Mouse (Mus musculus) kidney, adult 18-20 months (tissue): ENCODE measurements around the gene Ceacam9.
A peak's percentile ranks its signal among the peaks of the same experiment; 100 is the strongest.
"Not testable (repeated sequence)": the region's sequence is repeated elsewhere in the genome, so short reads cannot be mapped to it uniquely, and the experiment has no call there.

ENCODE experiments used
- DNase-seq: peaks from one replicate; pipeline ENCODE4 v3.0.0; 2021

Gene Ceacam9

GRCm38 (mm10) chr7:16721629-16722028 lies at the start of gene Ceacam9:
Ceacam9 (plus strand) TSS chr7:16721929.
- DNase-seq = no peak

- no peak for DNase-seq
Observed at GRCm38 (mm10) chr7:16673823-16674222, 47.9 kb upstream of the Ceacam9 start.

GRCm38 (mm10) chr7:16674699-16675098 lies 47.0 kb upstream of the Ceacam9 start:
- not testable (repeated sequence) for DNase-seq

GRCm38 (mm10) chr7:16675605-16676004 lies 46.1 kb upstream of the Ceacam9 start, which contains the start of gene Ceacam15:
Ceacam15 (minus strand) TSS chr7:16675705.
- DNase-seq = no peak

GRCm38 (mm10) chr7:16680194-16680593 lies 41.5 kb upstream of the Ceacam9 start:
- DNase-seq = not testable (repeated sequence)

GRCm38 (mm10) chr7:16689196-16689595 lies 32.5 kb upstream of the Ceacam9 start:
- no peak for DNase-seq

- DNase-seq = peak; percentile 50
Observed at GRCm38 (mm10) chr7:16695025-16695424, 26.7 kb upstream of the Ceacam9 start.

GRCm38 (mm10) chr7:16699042-16699441 lies 22.7 kb upstream of the Ceacam9 start:
- no peak for DNase-seq

GRCm38 (mm10) chr7:16700583-16700982 lies 21.1 kb upstream of the Ceacam9 start:
- no peak for DNase-seq

- no peak for DNase-seq
Observed at GRCm38 (mm10) chr7:16706385-16706784, 15.3 kb upstream of the Ceacam9 start.

- DNase-seq = no peak
Observed at GRCm38 (mm10) chr7:16708244-16708643, 13.5 kb upstream of the Ceacam9 start.

GRCm38 (mm10) chr7:16710604-16711003 lies 11.1 kb upstream of the Ceacam9 start:
- no peak for DNase-seq

GRCm38 (mm10) chr7:16712633-16713415 lies 8.9 kb upstream of the Ceacam9 start:
- DNase-seq = no peak

- not testable (repeated sequence) for DNase-seq
Observed at GRCm38 (mm10) chr7:16716456-16717152, 5.1 kb upstream of the Ceacam9 start.

- not testable (repeated sequence) for DNase-seq
Observed at GRCm38 (mm10) chr7:16722490-16722889, 761 bp downstream of the Ceacam9 start.

GRCm38 (mm10) chr7:16728596-16729348 lies 7.0 kb downstream of the Ceacam9 start:
- peak; percentile 61 for DNase-seq

GRCm38 (mm10) chr7:16729563-16729962 lies 7.8 kb downstream of the Ceacam9 start:
- DNase-seq = peak; percentile 21

GRCm38 (mm10) chr7:16730791-16731190 lies 9.1 kb downstream of the Ceacam9 start:
- DNase-seq = no peak

- DNase-seq = peak; percentile 20
Observed at GRCm38 (mm10) chr7:16731893-16732422, 10.2 kb downstream of the Ceacam9 start.

GRCm38 (mm10) chr7:16737606-16738072 lies 15.9 kb downstream of the Ceacam9 start:
- DNase-seq = no peak

- peak; percentile 97 for DNase-seq
Observed at GRCm38 (mm10) chr7:16738073-16738696, 16.5 kb downstream of the Ceacam9 start, which contains the start of gene Ap2s1. Ap2s1 (plus strand) TSS chr7:16738410.

- DNase-seq = no peak
Observed at GRCm38 (mm10) chr7:16739056-16739604, 17.4 kb downstream of the Ceacam9 start.
